Mouse (Mus musculus): Measurements from ENCODE around the gene Mgat4a.

Mgat4a gene

GRCm38 (mm10) chr1:37540810-37541658 is at the start of gene Mgat4a:
Gene Mgat4a (minus strand): TSS chr1:37541016.
- peak; percentile 68 for DNase-seq (ENCODE audit: low read depth, low spot score)

GRCm38 (mm10) chr1:37585809-37586480 is 45.1 kb upstream of the Mgat4a start:
- no peak for DNase-seq (ENCODE audit: low read depth, low spot score)

GRCm38 (mm10) chr1:37583795-37584464 is 43.1 kb upstream of the Mgat4a start:
- DNase-seq (ENCODE audit: low read depth, low spot score): no peak

- DNase-seq (ENCODE audit: low read depth, low spot score): no peak
Observed at GRCm38 (mm10) chr1:37583167-37583566, 42.4 kb upstream of the Mgat4a start.

- no peak for DNase-seq (ENCODE audit: low read depth, low spot score)
Observed at GRCm38 (mm10) chr1:37579686-37580085, 38.9 kb upstream of the Mgat4a start.

GRCm38 (mm10) chr1:37572528-37573272 is 31.9 kb upstream of the Mgat4a start:
- no peak for DNase-seq (ENCODE audit: low read depth, low spot score)

- no peak for DNase-seq (ENCODE audit: low read depth, low spot score)
Observed at GRCm38 (mm10) chr1:37568379-37568778, 27.6 kb upstream of the Mgat4a start.

- no peak for DNase-seq (ENCODE audit: low read depth, low spot score)
Observed at GRCm38 (mm10) chr1:37566754-37567153, 25.9 kb upstream of the Mgat4a start.

GRCm38 (mm10) chr1:37566344-37566743 is 25.5 kb upstream of the Mgat4a start:
- no peak for DNase-seq (ENCODE audit: low read depth, low spot score)

GRCm38 (mm10) chr1:37565396-37565795 is 24.6 kb upstream of the Mgat4a start:
- DNase-seq (ENCODE audit: low read depth, low spot score): no peak

GRCm38 (mm10) chr1:37561955-37562354 is 21.1 kb upstream of the Mgat4a start:
- no peak for DNase-seq (ENCODE audit: low read depth, low spot score)

- no peak for DNase-seq (ENCODE audit: low read depth, low spot score)
Observed at GRCm38 (mm10) chr1:37560356-37560755, 19.5 kb upstream of the Mgat4a start.

GRCm38 (mm10) chr1:37551986-37552385 is 11.2 kb upstream of the Mgat4a start:
- no peak for DNase-seq (ENCODE audit: low read depth, low spot score)

- no peak for DNase-seq (ENCODE audit: low read depth, low spot score)
Observed at GRCm38 (mm10) chr1:37549501-37549900, 8.7 kb upstream of the Mgat4a start.

- no peak for DNase-seq (ENCODE audit: low read depth, low spot score)
Observed at GRCm38 (mm10) chr1:37546398-37547051, 5.7 kb upstream of the Mgat4a start.

GRCm38 (mm10) chr1:37544251-37544650 is 3.4 kb upstream of the Mgat4a start:
- DNase-seq (ENCODE audit: low read depth, low spot score): no peak

- no peak for DNase-seq (ENCODE audit: low read depth, low spot score)
Observed at GRCm38 (mm10) chr1:37543057-37543456, 2.2 kb upstream of the Mgat4a start.

GRCm38 (mm10) chr1:37539968-37540809 is 627 bp downstream of the Mgat4a start:
- DNase-seq (ENCODE audit: low read depth, low spot score): no peak

GRCm38 (mm10) chr1:37534532-37535108 is 6.2 kb downstream of the Mgat4a start:
- no peak for DNase-seq (ENCODE audit: low read depth, low spot score)

GRCm38 (mm10) chr1:37533181-37533580 is 7.6 kb downstream of the Mgat4a start:
- DNase-seq (ENCODE audit: low read depth, low spot score): no peak
